Mouse (Mus musculus): Measurements from ENCODE around the gene Ifitm3. TPM values are rescaled to one million over a fixed set of nuclear protein-coding genes. Genes with fewer than 3 reads are reported as not detected.

Ifitm3 gene
- polyA plus RNA-seq, 1 experiment from 2014 or later, result 50.4 TPM

- H3K9ac ChIP-seq (ENCODE audit: low read length), result no peak overlapping the region
- WGBS, result 89% methylated on average over 11 of the region's 11 CpGs
- no peaks in the 10 kb centered on the region for H3K9me3 ChIP-seq (ENCODE audit: control insufficient read depth, low read length)
- DNase-seq (ENCODE audit: low spot score) (no peak), ATAC-seq (ENCODE audit: insufficient number of reproducible peaks, low FRiP score, low TSS enrichment, low read depth) (no peak)
- H3K4me2 ChIP-seq (ENCODE audit: low read depth, severe bottlenecking), result no peak overlapping the region
- H3K36me3 ChIP-seq (ENCODE audit: control insufficient read depth, insufficient read depth, low read length), result no peaks in the 10 kb centered on the region
- H3K4me1 ChIP-seq (ENCODE audit: control insufficient read depth, insufficient read depth, low read length), result no peaks in the 10 kb centered on the region
- H3K27me3 ChIP-seq (ENCODE audit: control insufficient read depth, insufficient read depth, low read length), result no peaks in the 10 kb centered on the region
- H3K27ac ChIP-seq (replicated peaks; ENCODE audit: low read depth, low read length), result no peak overlapping the region
- no peak overlapping the region for H3K4me3 ChIP-seq (ENCODE audit: low read depth, low read length)
These were observed 11.5 kb downstream of the Ifitm3 start for GRCm38 (mm10) chr7:140998853-140999700.

GRCm38 (mm10) chr7:140997817-140998216, 12.8 kb downstream of the Ifitm3 start:
- no peaks in the 10 kb centered on the region for H3K27me3 ChIP-seq (ENCODE audit: control insufficient read depth, insufficient read depth, low read length)
- no peak overlapping the region for H3K9ac ChIP-seq (ENCODE audit: low read length)
- H3K36me3 ChIP-seq (ENCODE audit: control insufficient read depth, insufficient read depth, low read length), result no peaks in the 10 kb centered on the region
- no peak for ATAC-seq (ENCODE audit: insufficient number of reproducible peaks, low FRiP score, low TSS enrichment, low read depth)
- no peak for DNase-seq (ENCODE audit: low spot score)
- H3K4me2 ChIP-seq (ENCODE audit: low read depth, severe bottlenecking), result no peak overlapping the region
- H3K4me3 ChIP-seq (ENCODE audit: low read depth, low read length), result no peak overlapping the region
- H3K27ac ChIP-seq (replicated peaks; ENCODE audit: low read depth, low read length), result no peak overlapping the region
- 62% methylated on average over 1 of the region's 1 CpGs for WGBS
- H3K4me1 ChIP-seq (ENCODE audit: control insufficient read depth, insufficient read depth, low read length), result no peaks in the 10 kb centered on the region
- no peaks in the 10 kb centered on the region for H3K9me3 ChIP-seq (ENCODE audit: control insufficient read depth, low read length)

GRCm38 (mm10) chr7:140991117-140991689, 19.4 kb downstream of the Ifitm3 start:
- 91% methylated on average over 14 of the region's 14 CpGs for WGBS
- H3K4me1 ChIP-seq (ENCODE audit: control insufficient read depth, insufficient read depth, low read length), result peaks cover 7% of the 10 kb centered on the region
- no peak overlapping the region for H3K27ac ChIP-seq (replicated peaks; ENCODE audit: low read depth, low read length)
- H3K4me3 ChIP-seq (ENCODE audit: low read depth, low read length), result no peak overlapping the region
- no peaks in the 10 kb centered on the region for H3K27me3 ChIP-seq (ENCODE audit: control insufficient read depth, insufficient read depth, low read length)
- DNase-seq (ENCODE audit: low spot score) (no peak), ATAC-seq (ENCODE audit: insufficient number of reproducible peaks, low FRiP score, low TSS enrichment, low read depth) (no peak)
- H3K9ac ChIP-seq (ENCODE audit: low read length), result no peak overlapping the region
- no peak overlapping the region for H3K4me2 ChIP-seq (ENCODE audit: low read depth, severe bottlenecking)
- H3K9me3 ChIP-seq (ENCODE audit: control insufficient read depth, low read length), result no peaks in the 10 kb centered on the region
- no peaks in the 10 kb centered on the region for H3K36me3 ChIP-seq (ENCODE audit: control insufficient read depth, insufficient read depth, low read length)

GRCm38 (mm10) chr7:140990622-140991021, 19.9 kb downstream of the Ifitm3 start:
- 0 out of 2 replicates have a peak overlapping the region, but pooled peaks have one; percentile 52 for H3K27ac ChIP-seq (replicated peaks; ENCODE audit: low read depth, low read length)

GRCm38 (mm10) chr7:140990185-140990584, 20.4 kb downstream of the Ifitm3 start:
- no peak overlapping the region for H3K9ac ChIP-seq (ENCODE audit: low read length)
- peaks cover 7% of the 10 kb centered on the region for H3K4me1 ChIP-seq (ENCODE audit: control insufficient read depth, insufficient read depth, low read length)
- H3K4me2 ChIP-seq (ENCODE audit: low read depth, severe bottlenecking), result no peak overlapping the region
- 67% methylated on average over 6 of the region's 6 CpGs for WGBS
- H3K27me3 ChIP-seq (ENCODE audit: control insufficient read depth, insufficient read depth, low read length), result no peaks in the 10 kb centered on the region
- ATAC-seq (ENCODE audit: insufficient number of reproducible peaks, low FRiP score, low TSS enrichment, low read depth) (no peak), DNase-seq (ENCODE audit: low spot score) (no peak)
- no peak overlapping the region for H3K4me3 ChIP-seq (ENCODE audit: low read depth, low read length)
- H3K27ac ChIP-seq (replicated peaks; ENCODE audit: low read depth, low read length), result 0 out of 2 replicates have a peak overlapping the region, but pooled peaks have one; percentile 52
- no peaks in the 10 kb centered on the region for H3K9me3 ChIP-seq (ENCODE audit: control insufficient read depth, low read length)
- no peaks in the 10 kb centered on the region for H3K36me3 ChIP-seq (ENCODE audit: control insufficient read depth, insufficient read depth, low read length)

More at GRCm38 (mm10) chr7:140990622-140991021, 19.9 kb downstream of the Ifitm3 start:
- H3K9ac ChIP-seq (ENCODE audit: low read length), result 0 out of 2 replicates have a peak overlapping the region, but pooled peaks have one; percentile 30
- H3K9me3 ChIP-seq (ENCODE audit: control insufficient read depth, low read length), result no peaks in the 10 kb centered on the region
- H3K4me3 ChIP-seq (ENCODE audit: low read depth, low read length), result no peak overlapping the region
- no peaks in the 10 kb centered on the region for H3K36me3 ChIP-seq (ENCODE audit: control insufficient read depth, insufficient read depth, low read length)
- WGBS, result 61% methylated on average over 5 of the region's 5 CpGs
- no peaks in the 10 kb centered on the region for H3K27me3 ChIP-seq (ENCODE audit: control insufficient read depth, insufficient read depth, low read length)
- H3K4me2 ChIP-seq (ENCODE audit: low read depth, severe bottlenecking), result no peak overlapping the region
- peaks cover 7% of the 10 kb centered on the region for H3K4me1 ChIP-seq (ENCODE audit: control insufficient read depth, insufficient read depth, low read length)
- no peak for ATAC-seq (ENCODE audit: insufficient number of reproducible peaks, low FRiP score, low TSS enrichment, low read depth)
- no peak for DNase-seq (ENCODE audit: low spot score)

- ATAC-seq (ENCODE audit: insufficient number of reproducible peaks, low FRiP score, low TSS enrichment, low read depth) (no peak), DNase-seq (ENCODE audit: low spot score) (no peak)
- H3K9me3 ChIP-seq (ENCODE audit: control insufficient read depth, low read length), result no peaks in the 10 kb centered on the region
- WGBS, result 83% methylated on average over 4 of the region's 4 CpGs
- no peak overlapping the region for H3K27ac ChIP-seq (replicated peaks; ENCODE audit: low read depth, low read length)
- H3K4me3 ChIP-seq (ENCODE audit: low read depth, low read length), result no peak overlapping the region
- H3K27me3 ChIP-seq (ENCODE audit: control insufficient read depth, insufficient read depth, low read length), result no peaks in the 10 kb centered on the region
- no peak overlapping the region for H3K4me2 ChIP-seq (ENCODE audit: low read depth, severe bottlenecking)
- H3K4me1 ChIP-seq (ENCODE audit: control insufficient read depth, insufficient read depth, low read length), result peaks cover 7% of the 10 kb centered on the region
- H3K36me3 ChIP-seq (ENCODE audit: control insufficient read depth, insufficient read depth, low read length), result no peaks in the 10 kb centered on the region
- H3K9ac ChIP-seq (ENCODE audit: low read length), result no peak overlapping the region
These were observed 21.5 kb downstream of the Ifitm3 start for GRCm38 (mm10) chr7:140989022-140989421.

GRCm38 (mm10) chr7:140987182-140988138, 23.1 kb downstream of the Ifitm3 start:
- Histone ChIP-seq H3K27ac (replicated peaks; ENCODE audit: low read depth, low read length) (no peak overlapping the region), H3K9ac (ENCODE audit: low read length) (no peak overlapping the region), H3K36me3 (ENCODE audit: control insufficient read depth, insufficient read depth, low read length) (no peaks in the 10 kb centered on the region), H3K4me1 (ENCODE audit: control insufficient read depth, insufficient read depth, low read length) (peaks cover 7% of the 10 kb centered on the region), H3K4me2 (ENCODE audit: low read depth, severe bottlenecking) (no peak overlapping the region), H3K9me3 (ENCODE audit: control insufficient read depth, low read length) (no peaks in the 10 kb centered on the region), H3K4me3 (ENCODE audit: low read depth, low read length) (no peak overlapping the region), H3K27me3 (ENCODE audit: control insufficient read depth, insufficient read depth, low read length) (no peaks in the 10 kb centered on the region)
- ATAC-seq (ENCODE audit: insufficient number of reproducible peaks, low FRiP score, low TSS enrichment, low read depth) (no peak), DNase-seq (ENCODE audit: low spot score) (no peak)
- 87% methylated on average over 17 of the region's 17 CpGs for WGBS

- Histone ChIP-seq H3K36me3 (ENCODE audit: control insufficient read depth, insufficient read depth, low read length) (no peaks in the 10 kb centered on the region), H3K27ac (replicated peaks; ENCODE audit: low read depth, low read length) (no peak overlapping the region), H3K9me3 (ENCODE audit: control insufficient read depth, low read length) (no peaks in the 10 kb centered on the region), H3K9ac (ENCODE audit: low read length) (no peak overlapping the region), H3K4me2 (ENCODE audit: low read depth, severe bottlenecking) (no peak overlapping the region), H3K4me3 (ENCODE audit: low read depth, low read length) (no peak overlapping the region), H3K27me3 (ENCODE audit: control insufficient read depth, insufficient read depth, low read length) (no peaks in the 10 kb centered on the region), H3K4me1 (ENCODE audit: control insufficient read depth, insufficient read depth, low read length) (no peaks in the 10 kb centered on the region)
- WGBS, result 89% methylated on average over 7 of the region's 7 CpGs
- ATAC-seq (ENCODE audit: insufficient number of reproducible peaks, low FRiP score, low TSS enrichment, low read depth) (no peak), DNase-seq (ENCODE audit: low spot score) (no peak)
These were observed 27.6 kb downstream of the Ifitm3 start for GRCm38 (mm10) chr7:140982971-140983370.

All from limb, embryonic 11.5 days (tissue).